Mouse (Mus musculus) adrenal gland, postnatal 4 days (tissue): ENCODE data around the gene Mecr. TPM values are rescaled to one million over a fixed set of nuclear protein-coding genes. Genes with fewer than 3 reads are reported as not detected.

Experiments used
- total RNA-seq, 2 experiments: library from RNA; stranded (reverse); gene quantifications; 2 replicates each; pipeline ENCODE4 v1.2.3; 2021

Mecr gene
- total RNA-seq, 2 experiments from 2014 or later: 60.8 to 73.6 TPM

Other genes with a start within 250 kb of the Mecr start
- gene Ptpru, start 5.2 kb upstream of the Mecr start, total RNA-seq: 10 to 100 TPM; 61.3 to 64.8 TPM
- 10 to 100 TPM; 89.0 to 93.6 TPM for gene Srsf4, start 30.1 kb downstream of the Mecr start, total RNA-seq
- gene Tmem200b, start 78.3 kb downstream of the Mecr start, total RNA-seq: 10 to 100 TPM; 12.9 to 14.4 TPM
- under 1 TPM; 0.70 to 0.73 TPM for gene Gm10300, start 231.2 kb downstream of the Mecr start, total RNA-seq
- gene Epb41, start 231.9 kb downstream of the Mecr start, total RNA-seq: 10 to 100 TPM; 67.2 to 91.2 TPM